ENCODE assay signal across 10 mouse cellular contexts in genomic region chr10:93831730-93832574, GRCm38 (mm10). TPM values are rescaled to one million over a fixed set of nuclear protein-coding genes. Genes with fewer than 3 reads are reported as not detected.
A peak's percentile ranks its signal among the peaks of the same experiment; 100 is the strongest.
DNase-seq lines count a peak whose midpoint lies in the region; ATAC-seq and TF ChIP-seq lines count a peak whose summit lies in the region.
"Had no signal": no experiment of that assay in that cellular context is flagged by ENCODE, and none has a peak within 500 bp of the region (broad histone marks: within the 10 kb centered on the region; RNA-seq: fewer than 3 reads in every experiment).

No protein-coding gene starts in this region.

- intact Hi-C loops in left cerebral cortex, postnatal 4 days (cut with DNase I): no loop called here

- no peaks in the 10 kb centered on the region for H3K9me3 ChIP-seq in embryonic facial prominence, embryonic 12.5 days
- no peaks in the 10 kb centered on the region for H3K9me3 ChIP-seq in hindbrain, postnatal 0 days (ENCODE audit: low read length)
- H3K9me3 ChIP-seq in neural tube, embryonic 11.5 days (ENCODE audit: control insufficient read depth, low read length): no peaks in the 10 kb centered on the region

- peak overlapping the region; percentile 13 for H3K4me3 ChIP-seq in lung, adult 2 months (replicated peaks; ENCODE audit: extremely low read depth, low read depth, low read length)
- no peak overlapping the region for H3K4me3 ChIP-seq in embryonic facial prominence, embryonic 12.5 days
- H3K4me3 ChIP-seq in hindbrain, postnatal 0 days (ENCODE audit: low read length): no peak overlapping the region
- no peak overlapping the region for H3K4me3 ChIP-seq in neural tube, embryonic 11.5 days (ENCODE audit: low read depth, low read length)

- no peak for TF ChIP-seq POLR2A in lung, adult 2 months (IDR thresholded peaks at IDR 0.05; ENCODE audit: borderline replicate concordance, extremely low read depth, low read depth, low read length)

- no peak for TF ChIP-seq CTCF in lung, adult 2 months (IDR thresholded peaks at IDR 0.05; ENCODE audit: insufficient read depth, low read length)
- no peak for TF ChIP-seq CTCF in hindbrain, postnatal 0 days (IDR thresholded peaks at IDR 0.05; ENCODE audit: low read depth)

- no peak overlapping the region for H3K27ac ChIP-seq in embryonic facial prominence, embryonic 12.5 days
- H3K27ac ChIP-seq in hindbrain, postnatal 0 days: no peak overlapping the region
- H3K27ac ChIP-seq in neural tube, embryonic 11.5 days (ENCODE audit: low read depth, low read length): no peak overlapping the region

- H3K36me3 ChIP-seq in embryonic facial prominence, embryonic 12.5 days: no peaks in the 10 kb centered on the region
- no peaks in the 10 kb centered on the region for H3K36me3 ChIP-seq in hindbrain, postnatal 0 days (ENCODE audit: insufficient read depth, low read length)
- H3K36me3 ChIP-seq in neural tube, embryonic 11.5 days (ENCODE audit: control insufficient read depth, insufficient read depth, low read length): no peaks in the 10 kb centered on the region

- peak overlapping the region; percentile 24 for H3K4me2 ChIP-seq in embryonic facial prominence, embryonic 12.5 days (replicated peaks)
- 0 out of 2 replicates have a peak overlapping the region, but pooled peaks have one; percentile 8 for H3K4me2 ChIP-seq in hindbrain, postnatal 0 days (ENCODE audit: low read depth, low read length)
- H3K4me2 ChIP-seq in neural tube, embryonic 11.5 days (ENCODE audit: low read depth): peak overlapping the region; percentile 22; the same call in 1 of the 2 replicates

- peaks cover 4% of the 10 kb centered on the region; the same call in 1 of the 2 replicates for H3K4me1 ChIP-seq in lung, adult 2 months (ENCODE audit: control insufficient read depth, insufficient read depth, low read length)
- peaks cover 9% of the 10 kb centered on the region; the same call in 1 of the 2 replicates for H3K4me1 ChIP-seq in embryonic facial prominence, embryonic 12.5 days
- H3K4me1 ChIP-seq in hindbrain, postnatal 0 days (ENCODE audit: insufficient read depth, low read length): no peaks in the 10 kb centered on the region
- 0 out of 2 replicates have a peak, but pooled peaks cover 4% of the 10 kb centered on the region for H3K4me1 ChIP-seq in neural tube, embryonic 11.5 days (ENCODE audit: control insufficient read depth, insufficient read depth, low read length)

- H3K27me3 ChIP-seq in embryonic facial prominence, embryonic 12.5 days: peaks cover 38% of the 10 kb centered on the region
- H3K27me3 ChIP-seq in hindbrain, postnatal 0 days (ENCODE audit: insufficient read depth, low read length): peaks cover 32% of the 10 kb centered on the region
- H3K27me3 ChIP-seq in neural tube, embryonic 11.5 days (ENCODE audit: control insufficient read depth, insufficient read depth, low read length): peaks cover 11% of the 10 kb centered on the region

- H3K9ac ChIP-seq in embryonic facial prominence, embryonic 12.5 days: no peak overlapping the region
- no peak overlapping the region for H3K9ac ChIP-seq in hindbrain, postnatal 0 days (replicated peaks; ENCODE audit: low read length)
- no peak overlapping the region for H3K9ac ChIP-seq in neural tube, embryonic 11.5 days (ENCODE audit: low read length)

- no peak for DNase-seq in lung, adult 2 months
- no peak for DNase-seq in lung, adult 18-20 months
- DNase-seq in hindbrain, postnatal 0 days (ENCODE audit: low spot score): no peak
- peak; percentile 14 for DNase-seq in neural tube, embryonic 11.5 days (ENCODE audit: low spot score)
- DNase-seq in left cerebral cortex, postnatal 4 days: no peak
- no peak for DNase-seq in thymus, postnatal 25 days
- DNase-seq: thymus, adult 2 months had no signal

- no peak for ATAC-seq in embryonic facial prominence, embryonic 12.5 days (ENCODE audit: insufficient number of reproducible peaks, insufficient read depth, low FRiP score, low TSS enrichment)
- no peak for ATAC-seq in hindbrain, postnatal 0 days
- no peak for ATAC-seq in neural tube, embryonic 11.5 days (ENCODE audit: insufficient read depth, low FRiP score, low TSS enrichment)
- ATAC-seq in erythroid progenitor cell, adult 5-6 weeks (replicated peaks; ENCODE audit: low FRiP score, poor library complexity, severe bottlenecking): no peak
- ATAC-seq: inflammation-experienced regulatory T-cells, adult 6 months had no signal

- 21% methylated on average over 18 of the region's 18 CpGs for WGBS in lung, adult 2 months
- WGBS in embryonic facial prominence, embryonic 12.5 days: 5% methylated on average over 18 of the region's 18 CpGs
- WGBS in hindbrain, postnatal 0 days: 16% methylated on average over 18 of the region's 18 CpGs
- WGBS in neural tube, embryonic 11.5 days: 5% methylated on average over 18 of the region's 18 CpGs

RNA-seq across cellular contexts. Expression of gene Usp44, which starts 0.6 kb away (rescaled TPM):
- 0.24 and 0.37 TPM in 2 replicates for polyA plus RNA-seq in lung, adult 2 months (2012; rRNA removed)
- 2.1 and 2.5 TPM in 2 replicates for polyA plus RNA-seq in embryonic facial prominence, embryonic 12.5 days (2016; fragmentation: Nextera tagmentation; extraction: Ambion mirVana)
- 0.22 and 0.26 TPM in 2 replicates for total RNA-seq in hindbrain, postnatal 0 days (2014; rRNA removed)
- 0.39 and 0.43 TPM in 2 replicates for polyA plus RNA-seq in hindbrain, postnatal 0 days (2015; fragmentation: Nextera tagmentation; extraction: Ambion mirVana)
- 6.4 and 9.1 TPM in 2 replicates for polyA plus RNA-seq in neural tube, embryonic 11.5 days (2014; fragmentation: Nextera tagmentation; extraction: Ambion mirVana)
- total RNA-seq in left cerebral cortex, postnatal 4 days (2021): under 1 TPM; 0.14 to 0.18 TPM
- not detected in 2 replicates for total RNA-seq in erythroid progenitor cell, adult 5-6 weeks (2015; ENCODE audit: low replicate concordance)
- not detected in 2 replicates for total RNA-seq in erythroid progenitor cell, adult 5-6 weeks (2017; ENCODE audit: low replicate concordance)
